Mouse (Mus musculus) spleen, adult 10 weeks (tissue): ENCODE results near the gene Ppp1r37. TPM values are rescaled to one million over a fixed set of nuclear protein-coding genes. Genes with fewer than 3 reads are reported as not detected.

Experiments used
- polyA plus RNA-seq: library from polyadenylated mRNA; stranded (reverse); fragments of 350-450 nt; fragmentation: Illumina TruSeq; extraction: RNeasy Lipid Tissue Mini Kit (QIAGEN cat#74804); gene quantifications from one replicate; pipeline ENCODE4 v1.2.3, GENCODE M21; 2015; ENCODE audit warnings: low replicate concordance; ENCODE audit not compliant: insufficient read depth

The Ppp1r37 gene
- polyA plus RNA-seq = 6.9 TPM

DNA sequence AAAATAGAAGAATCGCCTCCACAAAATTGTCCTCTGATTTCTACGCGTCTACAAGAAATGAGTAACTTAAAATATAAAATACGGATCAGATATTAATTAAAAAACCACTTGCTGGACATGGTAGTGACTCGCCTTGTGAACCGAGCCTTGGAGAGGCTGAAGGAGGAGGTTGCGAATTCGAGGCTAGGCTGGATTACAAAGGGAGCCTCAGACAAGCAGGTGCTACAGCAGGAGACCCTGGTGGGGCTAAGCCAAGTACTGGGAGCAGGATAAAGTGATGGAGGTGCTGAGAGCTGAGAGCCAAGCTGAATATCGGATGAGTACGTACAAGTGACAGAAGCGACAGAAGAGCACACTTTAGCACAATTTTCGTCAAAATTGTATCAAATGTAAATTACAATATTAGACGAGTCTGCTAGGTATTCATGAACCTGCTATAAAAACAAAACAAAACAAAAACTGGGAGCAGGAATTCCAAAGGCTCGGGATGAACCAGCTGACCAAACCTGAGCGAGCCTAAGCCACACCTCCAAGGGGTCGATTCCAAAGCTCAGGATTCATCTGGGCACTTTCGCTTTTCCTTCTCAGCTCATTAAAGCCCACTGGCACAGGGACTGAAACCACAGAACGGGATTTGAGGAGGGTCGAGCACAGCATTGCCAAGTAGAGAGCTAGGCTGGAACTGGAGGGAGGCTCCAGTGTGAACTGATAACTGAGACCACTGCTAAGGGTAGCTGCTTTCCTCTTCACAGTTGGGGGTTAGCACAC is at the start of gene Ppp1r37:
Gene Ppp1r37, minus strand, starts transcription at position 434 of the 768 bp plus-strand sequence.

GRCm38 (mm10) chr7:19603849-19604605 is 41.2 kb upstream of the Ppp1r37 start, which contains the start of gene Clasrp:
Gene Clasrp (minus strand): TSS chr7:19604486.

GRCm38 (mm10) chr7:19577141-19577852 is 14.4 kb upstream of the Ppp1r37 start, which contains the start of the genes Zfp296 and Gemin7:
Gene Zfp296 (plus strand): TSS chr7:19577287.
Gene Gemin7 (minus strand): TSS chr7:19577595.

GRCm38 (mm10) chr7:19517652-19518365 is 45.1 kb downstream of the Ppp1r37 start, which contains the start of gene Nkpd1:
Gene Nkpd1 (plus strand): TSS chr7:19517838.

DNA sequence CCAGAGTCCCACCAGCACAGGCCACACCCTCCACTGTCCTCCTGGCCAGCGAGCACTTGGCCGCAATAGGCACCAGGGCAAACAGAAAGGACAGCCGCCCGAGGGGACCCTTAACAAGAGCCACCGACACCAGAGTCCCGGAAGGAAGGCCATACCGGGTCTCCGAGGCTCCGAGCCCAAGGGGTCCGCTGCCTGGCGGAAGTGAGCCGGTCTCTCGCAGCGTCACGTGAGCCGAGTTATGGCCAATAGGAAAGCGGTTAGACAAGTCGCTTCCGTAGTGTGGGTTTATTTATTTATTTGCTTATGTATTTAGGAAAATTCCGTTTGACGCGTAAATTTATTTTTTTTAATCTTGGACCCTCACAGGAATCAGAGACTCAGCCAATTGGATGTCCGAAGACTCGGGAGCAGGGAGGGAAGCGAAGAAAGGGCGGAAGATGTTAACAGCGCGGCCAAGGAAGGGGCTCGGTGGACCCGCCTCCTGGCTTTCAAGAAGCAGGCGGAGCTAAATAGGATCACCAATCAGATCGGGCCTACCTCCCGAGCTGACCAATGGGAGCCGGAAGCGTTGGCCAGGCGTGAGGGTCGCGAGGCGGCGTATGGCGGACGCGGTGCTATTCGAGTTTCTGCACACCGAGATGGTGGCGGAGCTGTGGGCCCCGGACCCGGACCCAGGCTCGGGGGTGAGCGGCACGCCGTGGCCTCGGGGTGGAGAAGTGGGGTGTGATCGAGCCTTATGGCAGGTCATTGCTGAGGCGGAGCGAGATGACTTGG is 54.5 kb downstream of the Ppp1r37 start, which contains the start of the genes Bloc1s3 and Trappc6a:
Gene Bloc1s3, minus strand, starts transcription at position 218 of the 774 bp plus-strand sequence.
Gene Trappc6a, plus strand, starts transcription at position 246 of the 774 bp plus-strand sequence.

Other genes starting within 250 kb of the Ppp1r37 start
- gene Ercc1, start 218.3 kb downstream of the Ppp1r37 start, polyA plus RNA-seq = 15.9 TPM
- gene Cd3eap, start 203.6 kb downstream of the Ppp1r37 start, polyA plus RNA-seq = 7.3 TPM
- 0.11 TPM for gene Ppp1r13l, start 203.3 kb downstream of the Ppp1r37 start, polyA plus RNA-seq
- 21.4 TPM for gene Ercc2, start 181.1 kb downstream of the Ppp1r37 start, polyA plus RNA-seq
- not detected for gene Klc3, start 159.0 kb downstream of the Ppp1r37 start, polyA plus RNA-seq
- not detected for gene Ckm, start 158.3 kb downstream of the Ppp1r37 start, polyA plus RNA-seq
- 9.6 TPM for gene Mark4, start 104.3 kb downstream of the Ppp1r37 start, polyA plus RNA-seq
- 2.4 TPM for gene Exoc3l2, start 99.7 kb downstream of the Ppp1r37 start, polyA plus RNA-seq
- 8.9 TPM for gene Bloc1s3, start 54.7 kb downstream of the Ppp1r37 start, polyA plus RNA-seq
- gene Trappc6a, start 54.7 kb downstream of the Ppp1r37 start, polyA plus RNA-seq = 4.6 TPM
- gene Nkpd1, start 45.2 kb downstream of the Ppp1r37 start, polyA plus RNA-seq = 0.26 TPM
- 2.5 TPM for gene Zfp296, start 14.2 kb upstream of the Ppp1r37 start, polyA plus RNA-seq
- 77.3 TPM for gene Gemin7, start 14.5 kb upstream of the Ppp1r37 start, polyA plus RNA-seq
- gene Clasrp, start 41.4 kb upstream of the Ppp1r37 start, polyA plus RNA-seq = 39.0 TPM
- 33.2 TPM for gene Relb, start 66.4 kb upstream of the Ppp1r37 start, polyA plus RNA-seq
- gene Clptm1, start 102.0 kb upstream of the Ppp1r37 start, polyA plus RNA-seq = 90.3 TPM
- gene Apoc2, start 114.9 kb upstream of the Ppp1r37 start, polyA plus RNA-seq = 2.6 TPM
- gene Gm44805, start 118.3 kb upstream of the Ppp1r37 start, polyA plus RNA-seq = not detected
- not detected for gene Apoc4, start 118.4 kb upstream of the Ppp1r37 start, polyA plus RNA-seq
- gene Apoc1, start 129.6 kb upstream of the Ppp1r37 start, polyA plus RNA-seq = 27.6 TPM
- 297 TPM for gene Apoe, start 136.1 kb upstream of the Ppp1r37 start, polyA plus RNA-seq
- 9.2 TPM for gene Tomm40, start 152.4 kb upstream of the Ppp1r37 start, polyA plus RNA-seq
- 6.5 TPM for gene Nectin2, start 187.4 kb upstream of the Ppp1r37 start, polyA plus RNA-seq
- 2.9 TPM for gene Bcam, start 207.9 kb upstream of the Ppp1r37 start, polyA plus RNA-seq
- 0.40 TPM for gene Cblc, start 233.7 kb upstream of the Ppp1r37 start, polyA plus RNA-seq